16 mouse cellular contexts compared by ENCODE assay signal in the genomic region with DNA sequence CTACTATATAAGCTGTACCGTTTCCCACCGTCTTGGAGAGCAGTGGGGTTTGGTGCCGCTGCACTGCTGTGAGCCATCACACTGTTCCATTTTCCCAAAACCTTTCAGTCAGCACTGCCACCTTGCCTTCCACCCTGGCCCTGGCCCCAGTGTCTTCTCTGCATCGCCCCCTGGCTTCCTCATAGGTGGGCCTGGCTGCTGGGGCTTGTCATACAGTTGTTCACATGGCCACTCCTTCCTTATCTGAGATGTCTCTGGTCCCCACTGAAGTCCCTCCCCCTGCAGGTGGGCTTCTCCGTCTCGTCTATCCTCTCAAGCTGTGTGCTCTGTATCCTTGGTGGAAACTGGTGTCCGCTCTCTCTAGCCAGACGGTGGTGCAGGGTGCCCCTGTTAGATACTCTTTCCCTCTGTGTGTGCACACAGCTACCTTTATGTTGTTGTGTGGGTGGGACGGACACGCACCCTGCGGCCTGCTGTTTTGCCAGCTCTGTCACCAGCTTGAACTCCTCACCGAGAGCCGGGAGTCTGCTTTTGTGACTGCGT. TPM values are rescaled to one million over a fixed set of nuclear protein-coding genes. Genes with fewer than 3 reads are reported as not detected.
DNase-seq lines count a peak whose midpoint lies in the region; ATAC-seq and TF ChIP-seq lines count a peak whose summit lies in the region.
"Had no signal": no experiment of that assay in that cellular context is flagged by ENCODE, and none has a peak within 500 bp of the region (broad histone marks: within the 10 kb centered on the region; RNA-seq: fewer than 3 reads in every experiment).

No protein-coding gene starts in this region.

- WGBS in heart, adult 2 months, result 88% methylated on average over 14 of the region's 14 CpGs
- 88% methylated on average over 14 of the region's 14 CpGs for WGBS in intestine, postnatal 0 days
- 79% methylated on average over 14 of the region's 14 CpGs for WGBS in liver, postnatal 0 days (ENCODE audit: insufficient replicate concordance)
- 94% methylated on average over 14 of the region's 14 CpGs for WGBS in neural tube, embryonic 15.5 days

- H3K4me1 ChIP-seq in heart, adult 2 months (ENCODE audit: control insufficient read depth, insufficient read depth, low read length), result peaks cover 66% of the 10 kb centered on the region
- H3K4me1 ChIP-seq in megakaryocyte, embryonic 14.5 days, result peaks cover 100% of the 10 kb centered on the region
- H3K4me1 ChIP-seq in intestine, postnatal 0 days (replicated peaks; ENCODE audit: control insufficient read depth, insufficient read depth, low read length), result peaks cover 17% of the 10 kb centered on the region
- peaks cover 53% of the 10 kb centered on the region for H3K4me1 ChIP-seq in liver, postnatal 0 days (ENCODE audit: insufficient read depth)
- H3K4me1 ChIP-seq in neural tube, embryonic 15.5 days, result peaks cover 14% of the 10 kb centered on the region; the same call in 1 of the 2 replicates

- no peak overlapping the region for H3K4me3 ChIP-seq in heart, adult 2 months
- peak overlapping the region; percentile 83 for H3K4me3 ChIP-seq in megakaryocyte, embryonic 14.5 days (replicated peaks)
- H3K4me3 ChIP-seq in intestine, postnatal 0 days (ENCODE audit: low read depth, low read length), result no peak overlapping the region
- no peak overlapping the region for H3K4me3 ChIP-seq in liver, postnatal 0 days (ENCODE audit: low read depth, low read length)
- no peak overlapping the region for H3K4me3 ChIP-seq in neural tube, embryonic 15.5 days (replicated peaks)
- H3K4me3 ChIP-seq: embryonic facial prominence, embryonic 13.5 days; neural tube, embryonic 12.5 days had no signal

- no peaks in the 10 kb centered on the region for H3K9me3 ChIP-seq in megakaryocyte, embryonic 14.5 days
- H3K9me3 ChIP-seq in intestine, postnatal 0 days (ENCODE audit: control insufficient read depth), result no peaks in the 10 kb centered on the region
- no peaks in the 10 kb centered on the region for H3K9me3 ChIP-seq in liver, postnatal 0 days (ENCODE audit: low read length)
- no peaks in the 10 kb centered on the region for H3K9me3 ChIP-seq in neural tube, embryonic 15.5 days (replicated peaks)
- H3K9me3 ChIP-seq: embryonic facial prominence, embryonic 13.5 days; neural tube, embryonic 12.5 days had no signal

- peaks cover 11% of the 10 kb centered on the region; the same call in 1 of the 2 replicates for H3K79me2 ChIP-seq in heart, adult 2 months (replicated peaks; ENCODE audit: control insufficient read depth, insufficient read depth, low read length)

- TF ChIP-seq POLR2A in heart, adult 2 months (IDR thresholded peaks at IDR 0.05; ENCODE audit: insufficient read depth, low read depth, low read length), result no peak

- intact Hi-C loops in heart, adult 2 months (cut with DNase I), result no loop called here
- intact Hi-C loops in heart, postnatal 14 days (cut with DNase I), result no loop called here

- no peak for TF ChIP-seq EP300 in heart, adult 2 months (IDR thresholded peaks at IDR 0.05; ENCODE audit: insufficient read depth, low read depth, low read length)
- no peak for TF ChIP-seq EP300 in liver, postnatal 0 days (IDR thresholded peaks at IDR 0.05; ENCODE audit: low read depth)

- H3K4me2 ChIP-seq in intestine, postnatal 0 days (replicated peaks; ENCODE audit: low read depth), result no peak overlapping the region; the same call in 1 of the 2 replicates
- H3K4me2 ChIP-seq in liver, postnatal 0 days (ENCODE audit: low read depth, low read length), result no peak overlapping the region
- H3K4me2 ChIP-seq in neural tube, embryonic 15.5 days, result no peak overlapping the region
- H3K4me2 ChIP-seq: embryonic facial prominence, embryonic 13.5 days; neural tube, embryonic 12.5 days had no signal

- no peaks in the 10 kb centered on the region for H3K27me3 ChIP-seq in heart, adult 2 months (ENCODE audit: control insufficient read depth, insufficient read depth, low read length)
- no peaks in the 10 kb centered on the region for H3K27me3 ChIP-seq in megakaryocyte, embryonic 14.5 days (replicated peaks)
- no peaks in the 10 kb centered on the region for H3K27me3 ChIP-seq in intestine, postnatal 0 days (replicated peaks; ENCODE audit: control insufficient read depth, insufficient read depth, low read length)
- no peaks in the 10 kb centered on the region for H3K27me3 ChIP-seq in liver, postnatal 0 days (ENCODE audit: insufficient read depth, low read length)
- H3K27me3 ChIP-seq in neural tube, embryonic 15.5 days (replicated peaks), result no peaks in the 10 kb centered on the region
- H3K27me3 ChIP-seq: embryonic facial prominence, embryonic 13.5 days; neural tube, embryonic 12.5 days had no signal

- peak overlapping the region; percentile 91 for H3K27ac ChIP-seq in heart, adult 2 months
- peak overlapping the region; percentile 66; the same call in 1 of the 2 replicates for H3K27ac ChIP-seq in intestine, postnatal 0 days (ENCODE audit: low read depth, low read length)
- no peak overlapping the region for H3K27ac ChIP-seq in liver, postnatal 0 days (ENCODE audit: low read depth)
- no peak overlapping the region for H3K27ac ChIP-seq in neural tube, embryonic 15.5 days (replicated peaks)
- H3K27ac ChIP-seq: embryonic facial prominence, embryonic 13.5 days; hindbrain, postnatal 0 days; neural tube, embryonic 12.5 days had no signal

- H3K9ac ChIP-seq in heart, adult 2 months (ENCODE audit: low read depth, low read length), result 0 out of 2 replicates have a peak overlapping the region, but pooled peaks have one; percentile 10
- peak overlapping the region; percentile 26; the same call in 1 of the 2 replicates for H3K9ac ChIP-seq in intestine, postnatal 0 days (ENCODE audit: low read depth, low read length)
- no peak overlapping the region for H3K9ac ChIP-seq in liver, postnatal 0 days (replicated peaks)
- H3K9ac ChIP-seq in neural tube, embryonic 15.5 days (replicated peaks), result no peak overlapping the region
- H3K9ac ChIP-seq: embryonic facial prominence, embryonic 13.5 days; neural tube, embryonic 12.5 days had no signal

- DNase-seq in heart, adult 2 months, result no peak
- no peak for DNase-seq in heart, postnatal 14 days
- no peak for DNase-seq in liver, postnatal 0 days
- no peak for DNase-seq in B cell, adult 2 months
- DNase-seq: adrenal gland, adult 2 months; kidney, adult 8-10 months; kidney, postnatal 4 days; lung, postnatal 14 days had no signal

- peak; percentile 26 for TF ChIP-seq CTCF in heart, adult 2 months (IDR thresholded peaks at IDR 0.05)
- peak; percentile 37 for TF ChIP-seq CTCF in intestine, postnatal 0 days (IDR thresholded peaks at IDR 0.05; ENCODE audit: low read depth)
- TF ChIP-seq CTCF in liver, postnatal 0 days (IDR thresholded peaks at IDR 0.05; ENCODE audit: low read depth), result peak; percentile 38; the same call in 1 of the 2 replicates

- ATAC-seq in megakaryocyte, adult 5-6 weeks (ENCODE audit: poor library complexity, severe bottlenecking), result no peak
- ATAC-seq in intestine, postnatal 0 days, result no peak
- no peak for ATAC-seq in liver, postnatal 0 days
- no peak for ATAC-seq in neural tube, embryonic 15.5 days (ENCODE audit: low FRiP score)
- ATAC-seq: forebrain, embryonic 16.5 days; hindbrain, postnatal 0 days had no signal

- peaks cover 56% of the 10 kb centered on the region for H3K36me3 ChIP-seq in heart, adult 2 months (ENCODE audit: control insufficient read depth, insufficient read depth, low read length)
- peaks cover 95% of the 10 kb centered on the region for H3K36me3 ChIP-seq in megakaryocyte, embryonic 14.5 days (replicated peaks; ENCODE audit: low read length)
- H3K36me3 ChIP-seq in intestine, postnatal 0 days (ENCODE audit: control insufficient read depth, insufficient read depth), result peaks cover 39% of the 10 kb centered on the region
- peaks cover 28% of the 10 kb centered on the region for H3K36me3 ChIP-seq in liver, postnatal 0 days (replicated peaks; ENCODE audit: insufficient read depth, low read length)
- H3K36me3 ChIP-seq in neural tube, embryonic 15.5 days, result peaks cover 37% of the 10 kb centered on the region

RNA-seq across cellular contexts. Expression of a gene that starts 13.2 kb away (rescaled TPM):
- 100 to 1,000 TPM in 1 of 2 experiments, 10 to 100 TPM in 1; 98.0 to 120 TPM for total RNA-seq in heart, adult 2 months (2021)
- 111 and 142 TPM in 2 replicates for polyA plus RNA-seq in heart, adult 2 months (2012; rRNA removed)
- 100 to 1,000 TPM; 163 to 172 TPM for total RNA-seq in heart, postnatal 14 days (2021)
- polyA plus RNA-seq in megakaryocyte, embryonic 14.5 days (2012; ENCODE audit: insufficient read depth, low replicate concordance), result 474 and 728 TPM in 2 replicates
- 19.3 and 27.1 TPM in 2 replicates for total RNA-seq in megakaryocyte, adult 5-6 weeks (2015)
- total RNA-seq in megakaryocyte, adult 5-6 weeks (2017), result 24.0 and 34.8 TPM in 2 replicates
- 177 and 201 TPM in 2 replicates for polyA plus RNA-seq in intestine, postnatal 0 days (2015; fragmentation: Nextera tagmentation; extraction: Ambion mirVana)
- polyA plus RNA-seq in liver, postnatal 0 days (2015; fragmentation: Nextera tagmentation; extraction: Ambion mirVana), result 36.4 and 36.9 TPM in 2 replicates
- 80.6 and 87.7 TPM in 2 replicates for polyA plus RNA-seq in neural tube, embryonic 15.5 days (2015; fragmentation: Nextera tagmentation; extraction: Ambion mirVana)

RNA-seq across cellular contexts. Expression of a gene that starts 16.5 kb away (rescaled TPM):
- 10 to 100 TPM; 11.7 to 13.9 TPM for total RNA-seq in heart, adult 2 months (2021)
- polyA plus RNA-seq in heart, adult 2 months (2012; rRNA removed), result 7.0 and 7.7 TPM in 2 replicates
- 1 to 10 TPM; 8.9 to 9.8 TPM for total RNA-seq in heart, postnatal 14 days (2021)
- 4.8 and 6.6 TPM in 2 replicates for polyA plus RNA-seq in megakaryocyte, embryonic 14.5 days (2012; ENCODE audit: insufficient read depth, low replicate concordance)
- 0.56 and 0.68 TPM in 2 replicates for total RNA-seq in megakaryocyte, adult 5-6 weeks (2015)
- 0.88 and 1.3 TPM in 2 replicates for total RNA-seq in megakaryocyte, adult 5-6 weeks (2017)
- 1.8 and 2.3 TPM in 2 replicates for polyA plus RNA-seq in intestine, postnatal 0 days (2015; fragmentation: Nextera tagmentation; extraction: Ambion mirVana)
- polyA plus RNA-seq in liver, postnatal 0 days (2015; fragmentation: Nextera tagmentation; extraction: Ambion mirVana), result 0.27 and 0.35 TPM in 2 replicates
- polyA plus RNA-seq in neural tube, embryonic 15.5 days (2015; fragmentation: Nextera tagmentation; extraction: Ambion mirVana), result 0.33 and 0.36 TPM in 2 replicates

RNA-seq across cellular contexts. Expression of a gene that starts 45.0 kb away (rescaled TPM):
- total RNA-seq in heart, adult 2 months (2021), result 10 to 100 TPM; 13.9 to 14.0 TPM
- polyA plus RNA-seq in heart, adult 2 months (2012; rRNA removed), result 19.4 and 19.6 TPM in 2 replicates
- 10 to 100 TPM; 18.2 to 18.5 TPM for total RNA-seq in heart, postnatal 14 days (2021)
- 70.2 and 174 TPM in 2 replicates for polyA plus RNA-seq in megakaryocyte, embryonic 14.5 days (2012; ENCODE audit: insufficient read depth, low replicate concordance)
- 15.1 and 16.6 TPM in 2 replicates for total RNA-seq in megakaryocyte, adult 5-6 weeks (2015)
- total RNA-seq in megakaryocyte, adult 5-6 weeks (2017), result 19.2 and 20.7 TPM in 2 replicates
- 17.1 and 19.6 TPM in 2 replicates for polyA plus RNA-seq in intestine, postnatal 0 days (2015; fragmentation: Nextera tagmentation; extraction: Ambion mirVana)
- polyA plus RNA-seq in liver, postnatal 0 days (2015; fragmentation: Nextera tagmentation; extraction: Ambion mirVana), result 10.0 and 11.1 TPM in 2 replicates
- polyA plus RNA-seq in neural tube, embryonic 15.5 days (2015; fragmentation: Nextera tagmentation; extraction: Ambion mirVana), result 71.4 and 71.6 TPM in 2 replicates

RNA-seq across cellular contexts. Expression of a gene that starts 48.3 kb away (rescaled TPM):
- total RNA-seq in heart, adult 2 months (2021), result 10 to 100 TPM; 20.5 to 24.5 TPM
- polyA plus RNA-seq in heart, adult 2 months (2012; rRNA removed), result 26.3 and 26.7 TPM in 2 replicates
- 10 to 100 TPM; 20.4 to 22.7 TPM for total RNA-seq in heart, postnatal 14 days (2021)
- 34.7 and 62.6 TPM in 2 replicates for polyA plus RNA-seq in megakaryocyte, embryonic 14.5 days (2012; ENCODE audit: insufficient read depth, low replicate concordance)
- 9.8 and 10.1 TPM in 2 replicates for total RNA-seq in megakaryocyte, adult 5-6 weeks (2015)
- 8.5 and 10.3 TPM in 2 replicates for total RNA-seq in megakaryocyte, adult 5-6 weeks (2017)
- polyA plus RNA-seq in intestine, postnatal 0 days (2015; fragmentation: Nextera tagmentation; extraction: Ambion mirVana), result 3.6 and 4.0 TPM in 2 replicates
- polyA plus RNA-seq in liver, postnatal 0 days (2015; fragmentation: Nextera tagmentation; extraction: Ambion mirVana), result 3.4 and 3.8 TPM in 2 replicates
- polyA plus RNA-seq in neural tube, embryonic 15.5 days (2015; fragmentation: Nextera tagmentation; extraction: Ambion mirVana), result 12.5 and 12.9 TPM in 2 replicates

RNA-seq across cellular contexts. Expression of a gene that starts 51.2 kb away (rescaled TPM):
- 10 to 100 TPM; 36.1 to 38.4 TPM for total RNA-seq in heart, adult 2 months (2021)
- polyA plus RNA-seq in heart, adult 2 months (2012; rRNA removed), result 88.9 and 107 TPM in 2 replicates
- 10 to 100 TPM; 56.3 TPM for total RNA-seq in heart, postnatal 14 days (2021)
- polyA plus RNA-seq in megakaryocyte, embryonic 14.5 days (2012; ENCODE audit: insufficient read depth, low replicate concordance), result 9.3 and 21.8 TPM in 2 replicates
- total RNA-seq in megakaryocyte, adult 5-6 weeks (2015), result 35.0 and 43.3 TPM in 2 replicates
- 66.3 and 79.6 TPM in 2 replicates for total RNA-seq in megakaryocyte, adult 5-6 weeks (2017)
- 4.1 and 4.3 TPM in 2 replicates for polyA plus RNA-seq in intestine, postnatal 0 days (2015; fragmentation: Nextera tagmentation; extraction: Ambion mirVana)
- polyA plus RNA-seq in liver, postnatal 0 days (2015; fragmentation: Nextera tagmentation; extraction: Ambion mirVana), result 5.6 and 5.7 TPM in 2 replicates
- 21.9 and 22.2 TPM in 2 replicates for polyA plus RNA-seq in neural tube, embryonic 15.5 days (2015; fragmentation: Nextera tagmentation; extraction: Ambion mirVana)

Comparison
In these comparisons a context has a peak if more than half of its experiments do, and no peak if none do; other contexts are left out.
1. H3K27ac ChIP-seq: peak in heart, adult 2 months (single experiment) and intestine, postnatal 0 days (single experiment); none in liver, postnatal 0 days (single experiment) and neural tube, embryonic 15.5 days (single experiment).
2. H3K9ac ChIP-seq: peak in heart, adult 2 months (single experiment) and intestine, postnatal 0 days (single experiment); none in liver, postnatal 0 days (single experiment) and neural tube, embryonic 15.5 days (single experiment).
3. Peak in every context shown above with its lines, with median percentiles within 50 percentile points of each other: CTCF ChIP-seq.